Mouse (Mus musculus): ENCODE results near the gene Nav3.

DNA sequence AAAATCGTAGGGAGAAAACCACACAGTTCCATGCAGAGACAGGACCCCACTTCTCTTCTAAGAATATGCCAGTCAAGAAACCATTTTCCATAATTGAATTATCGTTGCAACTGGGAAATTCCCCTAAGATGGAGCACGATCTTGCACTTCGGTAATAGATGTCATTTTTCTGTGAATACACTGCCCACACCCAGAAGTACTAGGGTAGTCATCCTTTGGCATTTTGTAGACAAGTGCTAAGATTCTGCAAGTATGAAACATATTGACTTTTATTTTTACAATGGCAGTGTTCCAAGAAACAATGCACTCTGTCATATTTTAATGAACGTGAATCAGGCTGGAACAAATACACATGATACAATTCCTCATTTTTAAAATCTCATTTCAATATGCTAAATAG is 34.5 kb downstream of the Nav3 start:
- TF ChIP-seq CTCF (IDR thresholded peaks at IDR 0.05; ENCODE audit: borderline replicate concordance, extremely low read depth, insufficient read depth, insufficient read length) = no peak
- no peak for TF ChIP-seq POLR2A (IDR thresholded peaks at IDR 0.05; ENCODE audit: borderline replicate concordance, extremely low read depth, insufficient read depth, insufficient read length, poor library complexity, severe bottlenecking)
